Mouse (Mus musculus): ENCODE data around the gene Itpkc.

- TF ChIP-seq POLR2A (IDR thresholded peaks at IDR 0.05; ENCODE audit: borderline replicate concordance, low read depth, low read length) (no peak), CTCF (IDR thresholded peaks at IDR 0.05; ENCODE audit: low read depth, low read length) (no peak)
Measured at GRCm38 (mm10) chr7:27170981-27171380, 57.5 kb downstream of the Itpkc start.

Measured in bone marrow macrophage, adult 2 months (primary cell).